Mouse (Mus musculus): ENCODE data around the gene D10Wsu102e. TPM values are rescaled to one million over a fixed set of nuclear protein-coding genes. Genes with fewer than 3 reads are reported as not detected.

Gene D10Wsu102e
- total RNA-seq, 2 experiments from 2014 or later: 0.87 to 1.2 TPM

- ATAC-seq (replicated peaks; ENCODE audit: poor library complexity): peak; percentile 65
Observed at GRCm38 (mm10) chr10:83533258-83533909, 173.4 kb downstream of the D10Wsu102e start.

- peak; percentile 84 for ATAC-seq (replicated peaks; ENCODE audit: poor library complexity)
Observed at GRCm38 (mm10) chr10:83533910-83534283, 173.9 kb downstream of the D10Wsu102e start, which contains the start of gene Aldh1l2. Aldh1l2 (minus strand) TSS chr10:83534140.

- no peak for ATAC-seq (replicated peaks; ENCODE audit: poor library complexity)
Observed at GRCm38 (mm10) chr10:83536436-83536835, 176.4 kb downstream of the D10Wsu102e start.

Other genes starting within 250 kb of the D10Wsu102e start
- 0.05 and 0.15 TPM in 2 replicates for gene Slc41a2, start 22.3 kb upstream of the D10Wsu102e start, total RNA-seq (2015)
- gene Slc41a2, start 22.3 kb upstream of the D10Wsu102e start, total RNA-seq (2017): 0.27 and 1.2 TPM in 2 replicates
- gene Aldh1l2, start 173.9 kb downstream of the D10Wsu102e start, total RNA-seq (2015): not detected in 2 replicates
- not detected in 2 replicates for gene Aldh1l2, start 173.9 kb downstream of the D10Wsu102e start, total RNA-seq (2017)
- gene Washc4, start 183.5 kb downstream of the D10Wsu102e start, total RNA-seq (2015): 20.7 and 22.1 TPM in 2 replicates
- gene Washc4, start 183.5 kb downstream of the D10Wsu102e start, total RNA-seq (2017): 31.9 and 32.2 TPM in 2 replicates

Data from megakaryocyte progenitor cell, adult 5-6 weeks (primary cell).